Mouse (Mus musculus) gastrocnemius, postnatal 10 days (tissue): ENCODE measurements around the gene Ostc. TPM values are rescaled to one million over a fixed set of nuclear protein-coding genes. Genes with fewer than 3 reads are reported as not detected.

Experiments
- total RNA-seq, 2 experiments: library from RNA; stranded (reverse); gene quantifications; 2 replicates each; pipeline ENCODE4 v1.2.3; 2021

The Ostc gene
- total RNA-seq, 2 experiments from 2014 or later: 58.4 to 74.5 TPM

Other genes with a start within 250 kb of the Ostc start
- gene Etnppl, start 92.0 kb downstream of the Ostc start, total RNA-seq: not detected
- 100 to 1,000 TPM; 631 to 655 TPM for gene Rpl34, start 21.0 kb upstream of the Ostc start, total RNA-seq